In genomic region chr2:127889432-127889831, GRCm38 (mm10) we compare ENCODE assay signal across 9 mouse cellular contexts. TPM values are rescaled to one million over a fixed set of nuclear protein-coding genes. Genes with fewer than 3 reads are reported as not detected.
A peak's percentile ranks its signal among the peaks of the same experiment; 100 is the strongest.
DNase-seq lines count a peak whose midpoint lies in the region; ATAC-seq and TF ChIP-seq lines count a peak whose summit lies in the region.
"Had no signal": no experiment of that assay in that cellular context is flagged by ENCODE, and none has a peak within 500 bp of the region (broad histone marks: within the 10 kb centered on the region; RNA-seq: fewer than 3 reads in every experiment).

No protein-coding gene starts in this region.

- no peak for TF ChIP-seq POLR2A in CH12.LX (IDR thresholded peaks at IDR 0.05; ENCODE audit: low read depth, low read length)
- no peak for TF ChIP-seq POLR2A in brain, embryonic 14.5 days (IDR thresholded peaks at IDR 0.05; ENCODE audit: borderline replicate concordance, extremely low read depth, insufficient read depth, insufficient read length, poor library complexity, severe bottlenecking)

- no peak overlapping the region for H3K27ac ChIP-seq in CH12.LX (ENCODE audit: insufficient read depth, low read depth)
- H3K27ac ChIP-seq in heart, postnatal 0 days (ENCODE audit: low read depth), result no peak overlapping the region
- H3K27ac ChIP-seq in liver, postnatal 0 days (ENCODE audit: low read depth), result no peak overlapping the region
- H3K27ac ChIP-seq in neural tube, embryonic 15.5 days (replicated peaks), result no peak overlapping the region
- H3K27ac ChIP-seq: limb, embryonic 15.5 days had no signal

- H3K4me1 ChIP-seq in CH12.LX (ENCODE audit: control insufficient read depth in 1 of 2, insufficient read depth in 2 of 2), result peaks cover 7 to 31% of the 10 kb centered on the region in 2 experiments
- H3K4me1 ChIP-seq in heart, postnatal 0 days (ENCODE audit: control insufficient read depth, insufficient read depth), result no peaks in the 10 kb centered on the region
- H3K4me1 ChIP-seq in liver, postnatal 0 days (ENCODE audit: insufficient read depth), result no peaks in the 10 kb centered on the region
- H3K4me1 ChIP-seq in neural tube, embryonic 15.5 days, result 0 out of 2 replicates have a peak, but pooled peaks cover 2% of the 10 kb centered on the region

- under 1% methylated on average over 6 of the region's 6 CpGs for WGBS in heart, postnatal 0 days
- 5% methylated on average over 6 of the region's 6 CpGs for WGBS in liver, postnatal 0 days (ENCODE audit: insufficient replicate concordance)
- WGBS in neural tube, embryonic 15.5 days, result 6% methylated on average over 6 of the region's 6 CpGs

- no peak overlapping the region for H3K9ac ChIP-seq in CH12.LX (ENCODE audit: insufficient read depth, low read depth)
- H3K9ac ChIP-seq in heart, postnatal 0 days (replicated peaks; ENCODE audit: low read depth, low read length), result no peak overlapping the region
- no peak overlapping the region for H3K9ac ChIP-seq in liver, postnatal 0 days (replicated peaks)
- H3K9ac ChIP-seq in neural tube, embryonic 15.5 days (replicated peaks), result no peak overlapping the region
- H3K9ac ChIP-seq: limb, embryonic 15.5 days had no signal

- ATAC-seq in erythroid progenitor cell, adult 5-6 weeks (replicated peaks; ENCODE audit: low FRiP score, poor library complexity, severe bottlenecking), result peak; percentile 62; the same call in 1 of the 2 replicates
- ATAC-seq in heart, postnatal 0 days (ENCODE audit: insufficient read depth, low read depth), result 0 out of 2 replicates have a peak, but pooled peaks have one; percentile 41
- peak; percentile 50; the same call in 1 of the 2 replicates for ATAC-seq in liver, postnatal 0 days
- peak; percentile 76; the same call in 1 of the 2 replicates for ATAC-seq in neural tube, embryonic 15.5 days (ENCODE audit: low FRiP score)

- H3K9me3 ChIP-seq in CH12.LX (replicated peaks; ENCODE audit: low read length), result no peaks in the 10 kb centered on the region
- no peaks in the 10 kb centered on the region for H3K9me3 ChIP-seq in heart, postnatal 0 days (replicated peaks; ENCODE audit: control insufficient read depth, low read length)
- no peaks in the 10 kb centered on the region for H3K9me3 ChIP-seq in liver, postnatal 0 days (ENCODE audit: low read length)
- H3K9me3 ChIP-seq in neural tube, embryonic 15.5 days (replicated peaks), result no peaks in the 10 kb centered on the region
- H3K9me3 ChIP-seq: limb, embryonic 15.5 days had no signal

- H3K27me3 ChIP-seq in CH12.LX (replicated peaks), result peaks cover 25% of the 10 kb centered on the region
- H3K27me3 ChIP-seq in heart, postnatal 0 days (ENCODE audit: control insufficient read depth, insufficient read depth, low read length), result peaks cover 27% of the 10 kb centered on the region
- peaks cover 8% of the 10 kb centered on the region; the same call in 1 of the 2 replicates for H3K27me3 ChIP-seq in liver, postnatal 0 days (ENCODE audit: insufficient read depth, low read length)
- 0 out of 2 replicates have a peak, but pooled peaks cover 2% of the 10 kb centered on the region for H3K27me3 ChIP-seq in neural tube, embryonic 15.5 days (replicated peaks)

- peak; percentile 99 for TF ChIP-seq RAD21 in CH12.LX (IDR thresholded peaks at IDR 0.05; ENCODE audit: low read depth, low read length)

- peak; percentile 80 for DNase-seq in CH12.LX (ENCODE audit: extremely low read depth)
- DNase-seq in brain, embryonic 14.5 days (ENCODE audit: low read depth), result peak; percentile 87
- DNase-seq in heart, postnatal 0 days (ENCODE audit: low spot score), result peak; percentile 76
- peak; percentile 82 to 90 for DNase-seq in kidney, postnatal 25 days
- DNase-seq in liver, postnatal 0 days, result peak; percentile 85
- peak; percentile 93 for DNase-seq in testis, postnatal 10 days (ENCODE audit: low spot score)

- TF ChIP-seq CTCF in CH12.LX (conservative IDR thresholded peaks at IDR 0.05 in 1 of 2, IDR thresholded peaks at IDR 0.05 in 1 of 2; ENCODE audit: low read depth in 2 of 2, low read length in 2 of 2), result peak; percentile 91 to 97
- peak; percentile 97 for TF ChIP-seq CTCF in brain, embryonic 14.5 days (IDR thresholded peaks at IDR 0.05; ENCODE audit: borderline replicate concordance, extremely low read depth, insufficient read depth, insufficient read length)
- peak; percentile 96 for TF ChIP-seq CTCF in heart, postnatal 0 days (IDR thresholded peaks at IDR 0.05; ENCODE audit: low read depth)
- TF ChIP-seq CTCF in liver, postnatal 0 days (IDR thresholded peaks at IDR 0.05; ENCODE audit: low read depth), result peak; percentile 95

- H3K4me3 ChIP-seq in CH12.LX (replicated peaks in 1 of 3; ENCODE audit: low read depth in 2 of 3, low read length in 2 of 3, poor library complexity in 1 of 3), result no peak overlapping the region
- no peak overlapping the region for H3K4me3 ChIP-seq in heart, postnatal 0 days (ENCODE audit: low read depth, low read length)
- H3K4me3 ChIP-seq in liver, postnatal 0 days (ENCODE audit: low read depth, low read length), result no peak overlapping the region
- H3K4me3 ChIP-seq in neural tube, embryonic 15.5 days (replicated peaks), result no peak overlapping the region
- H3K4me3 ChIP-seq: limb, embryonic 15.5 days had no signal

- no peaks in the 10 kb centered on the region for H3K79me2 ChIP-seq in CH12.LX (replicated peaks; ENCODE audit: control insufficient read depth, extremely low read depth, insufficient read depth, poor library complexity, severe bottlenecking)

- H3K4me2 ChIP-seq in CH12.LX (ENCODE audit: insufficient read depth, low read depth, poor library complexity, severe bottlenecking), result no peak overlapping the region
- no peak overlapping the region for H3K4me2 ChIP-seq in heart, postnatal 0 days (ENCODE audit: low read depth, low read length)
- H3K4me2 ChIP-seq in liver, postnatal 0 days (ENCODE audit: low read depth, low read length), result no peak overlapping the region
- H3K4me2 ChIP-seq in neural tube, embryonic 15.5 days, result no peak overlapping the region
- H3K4me2 ChIP-seq: limb, embryonic 15.5 days had no signal

- dilution Hi-C loops in CH12.LX (cut with MboI; ENCODE audit: extremely low pct_ligation_motif_present, extremely low pct_unique_long_range_greater_than_20kb, low sequenced_read_pairs), result no loop called here

- no peak for TF ChIP-seq EP300 in CH12.LX (IDR thresholded peaks at IDR 0.05; ENCODE audit: low read length)
- TF ChIP-seq EP300 in heart, postnatal 0 days (IDR thresholded peaks at IDR 0.05; ENCODE audit: low read depth), result no peak
- no peak for TF ChIP-seq EP300 in liver, postnatal 0 days (IDR thresholded peaks at IDR 0.05; ENCODE audit: low read depth)

- no peaks in the 10 kb centered on the region for H3K36me3 ChIP-seq in CH12.LX (replicated peaks in 1 of 2; ENCODE audit: control insufficient read depth in 1 of 2, insufficient read depth in 1 of 2, low read length in 1 of 2)
- H3K36me3 ChIP-seq in heart, postnatal 0 days (replicated peaks; ENCODE audit: control insufficient read depth, insufficient read depth, low read length), result no peaks in the 10 kb centered on the region
- no peaks in the 10 kb centered on the region for H3K36me3 ChIP-seq in liver, postnatal 0 days (replicated peaks; ENCODE audit: insufficient read depth, low read length)
- H3K36me3 ChIP-seq in neural tube, embryonic 15.5 days, result no peaks in the 10 kb centered on the region
- H3K36me3 ChIP-seq: limb, embryonic 15.5 days had no signal

- in situ Hi-C loops in CH12.LX (cut with MboI; ENCODE audit: low pct_ligation_motif_present, low pct_unique_long_range_greater_than_20kb, low sequenced_read_pairs), result loop anchor here (25.0 kb wide), 1 partner anchor 198 kb away; no protein-coding TSS in a partner anchor

TF ChIP-seq in CH12.LX, 34 proteins besides CTCF, POLR2A, EP300 and RAD21 (continues in another document):
- TF ChIP-seq IRF4 (IDR thresholded peaks at IDR 0.05; ENCODE audit: low read depth, low read length), result peak; percentile 51; the same call in 1 of the 2 replicates
- TF ChIP-seq CHD1 (IDR thresholded peaks at IDR 0.05; ENCODE audit: low read depth, low read length), result no peak
- TF ChIP-seq JUN (IDR thresholded peaks at IDR 0.05; ENCODE audit: insufficient read depth, low read depth, low read length), result no peak
- TF ChIP-seq MAFK (IDR thresholded peaks at IDR 0.05; ENCODE audit: insufficient replicate concordance, low read length), result peak; percentile 98
- peak; percentile 98 for TF ChIP-seq SMC3 (IDR thresholded peaks at IDR 0.05; ENCODE audit: low read depth, low read length)
- no peak for TF ChIP-seq GABPA (IDR thresholded peaks at IDR 0.05; ENCODE audit: insufficient replicate concordance, low read depth, low read length)
- no peak for TF ChIP-seq PAX5 (IDR thresholded peaks at IDR 0.05; ENCODE audit: low read length)
- TF ChIP-seq MXI1 (IDR thresholded peaks at IDR 0.05; ENCODE audit: low read depth, low read length), result no peak
- no peak for TF ChIP-seq MAX (IDR thresholded peaks at IDR 0.05; ENCODE audit: low read length)
- TF ChIP-seq CHD2 (IDR thresholded peaks at IDR 0.05; ENCODE audit: low read length), result no peak

RNA-seq across cellular contexts. Expression of gene Acoxl, which starts 50.8 kb away (rescaled TPM):
- 0.25 and 0.29 TPM in 2 replicates for total RNA-seq in CH12.LX (2012; rRNA removed)
- total RNA-seq in CH12.LX (2014; rRNA removed), result 0.15 TPM in 1 of 2 replicates, not detected in the other
- 0.20 and 0.43 TPM in 2 replicates for polyA plus RNA-seq in CH12.LX (2012; ENCODE audit: insufficient read length, low read depth)
- 0.04 and 0.05 TPM in 2 replicates for polyA plus RNA-seq in brain, embryonic 14.5 days (2012; rRNA removed)
- total RNA-seq in erythroid progenitor cell, adult 5-6 weeks (2015; ENCODE audit: low replicate concordance), result 0.84 TPM in 1 of 2 replicates, not detected in the other
- not detected in 2 replicates for total RNA-seq in erythroid progenitor cell, adult 5-6 weeks (2017; ENCODE audit: low replicate concordance)
- not detected in 2 replicates for total RNA-seq in heart, postnatal 0 days (2014; rRNA removed; ENCODE audit: low replicate concordance)
- 0.37 TPM in 2 replicates for polyA plus RNA-seq in heart, postnatal 0 days (2015; fragmentation: Nextera tagmentation; extraction: Ambion mirVana)
- 0.05 and 0.07 TPM in 2 replicates for polyA plus RNA-seq in liver, postnatal 0 days (2015; fragmentation: Nextera tagmentation; extraction: Ambion mirVana)
- 0.13 and 0.33 TPM in 2 replicates for polyA plus RNA-seq in neural tube, embryonic 15.5 days (2015; fragmentation: Nextera tagmentation; extraction: Ambion mirVana)

RNA-seq across cellular contexts. Expression of gene Bub1, which starts 57.8 kb away (rescaled TPM):
- total RNA-seq in CH12.LX (2012; rRNA removed) (46.6 and 47.0 TPM in 2 replicates), CH12.LX (2014; rRNA removed) (131 and 133 TPM in 2 replicates)
- 59.0 and 66.2 TPM in 2 replicates for polyA plus RNA-seq in CH12.LX (2012; ENCODE audit: insufficient read length, low read depth)
- 10.6 and 16.2 TPM in 2 replicates for polyA plus RNA-seq in brain, embryonic 14.5 days (2012; rRNA removed)
- total RNA-seq in erythroid progenitor cell, adult 5-6 weeks (2015; ENCODE audit: low replicate concordance), result 161 and 187 TPM in 2 replicates
- 126 and 183 TPM in 2 replicates for total RNA-seq in erythroid progenitor cell, adult 5-6 weeks (2017; ENCODE audit: low replicate concordance)
- total RNA-seq in heart, postnatal 0 days (2014; rRNA removed; ENCODE audit: low replicate concordance), result 17.7 and 20.8 TPM in 2 replicates
- 8.4 and 9.0 TPM in 2 replicates for polyA plus RNA-seq in heart, postnatal 0 days (2015; fragmentation: Nextera tagmentation; extraction: Ambion mirVana)
- 7.8 and 9.5 TPM in 2 replicates for polyA plus RNA-seq in liver, postnatal 0 days (2015; fragmentation: Nextera tagmentation; extraction: Ambion mirVana)
- polyA plus RNA-seq in neural tube, embryonic 15.5 days (2015; fragmentation: Nextera tagmentation; extraction: Ambion mirVana), result 5.3 and 13.7 TPM in 2 replicates
